Mouse (Mus musculus): ENCODE data around the gene Dlg2.

GRCm38 (mm10) chr7:91173560-91173959, 697.1 kb downstream of the Dlg2 start:
- TF ChIP-seq CEBPB (IDR thresholded peaks at IDR 0.05; ENCODE audit: low read depth) (no peak), CTCF (IDR thresholded peaks at IDR 0.05; ENCODE audit: control insufficient read depth, insufficient read depth, insufficient read length) (no peak), FOSL1 (IDR thresholded peaks at IDR 0.05; ENCODE audit: insufficient read depth, low read length, poor library complexity, severe bottlenecking) (no peak), MYOD1 (IDR thresholded peaks at IDR 0.05; ENCODE audit: control insufficient read depth, insufficient read length, low read depth) (no peak), MYOG (IDR thresholded peaks at IDR 0.05; ENCODE audit: control insufficient read depth, extremely low read depth, insufficient read length) (no peak), MAX (IDR thresholded peaks at IDR 0.05) (no peak)

All from C2C12 (cell line).